Mouse (Mus musculus): ENCODE data around the gene Fam49a.

Gene Fam49a

DNA sequence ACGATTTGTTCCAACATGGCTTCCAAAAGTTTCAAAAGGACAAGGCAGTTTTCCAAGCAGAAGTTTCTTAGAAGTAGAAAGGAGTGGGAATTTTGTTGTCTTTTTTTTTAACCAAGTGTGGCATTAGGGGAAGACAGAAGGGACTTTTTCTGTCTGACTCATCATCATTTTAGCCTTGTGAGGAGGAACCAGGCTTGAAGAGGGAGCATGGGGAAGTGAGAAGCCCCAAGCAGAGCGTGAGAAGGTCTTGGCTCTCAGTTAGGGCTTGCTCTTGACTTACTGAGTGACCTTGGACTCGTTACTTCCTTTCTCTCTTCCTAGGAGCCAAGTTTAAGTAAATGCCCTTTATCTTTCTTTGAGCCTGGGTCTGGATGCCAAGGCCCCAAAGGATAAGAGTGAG lies 8.6 kb downstream of the Fam49a start:
- no peak for DNase-seq (ENCODE audit: low spot score)

DNA sequence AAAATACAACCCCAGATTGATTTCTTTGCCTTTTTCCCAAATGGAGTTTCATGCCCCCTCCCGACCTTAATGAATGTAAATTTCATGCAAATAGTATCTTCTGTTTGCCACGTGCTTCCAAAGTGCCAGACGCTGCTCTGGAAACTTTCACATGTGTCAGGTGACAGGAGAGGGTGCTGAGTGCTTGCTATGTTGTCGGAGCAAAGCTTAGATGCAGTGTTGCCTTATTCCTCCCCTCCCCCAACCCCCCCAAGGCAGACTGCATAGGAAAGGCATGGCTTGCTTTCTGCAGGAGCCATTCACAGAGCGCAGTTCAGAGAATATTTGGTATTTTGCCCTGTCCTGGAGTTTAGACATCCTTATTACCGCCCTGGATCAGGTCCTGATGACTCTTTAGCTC lies 12.2 kb downstream of the Fam49a start:
- DNase-seq (ENCODE audit: low spot score), result no peak

DNA sequence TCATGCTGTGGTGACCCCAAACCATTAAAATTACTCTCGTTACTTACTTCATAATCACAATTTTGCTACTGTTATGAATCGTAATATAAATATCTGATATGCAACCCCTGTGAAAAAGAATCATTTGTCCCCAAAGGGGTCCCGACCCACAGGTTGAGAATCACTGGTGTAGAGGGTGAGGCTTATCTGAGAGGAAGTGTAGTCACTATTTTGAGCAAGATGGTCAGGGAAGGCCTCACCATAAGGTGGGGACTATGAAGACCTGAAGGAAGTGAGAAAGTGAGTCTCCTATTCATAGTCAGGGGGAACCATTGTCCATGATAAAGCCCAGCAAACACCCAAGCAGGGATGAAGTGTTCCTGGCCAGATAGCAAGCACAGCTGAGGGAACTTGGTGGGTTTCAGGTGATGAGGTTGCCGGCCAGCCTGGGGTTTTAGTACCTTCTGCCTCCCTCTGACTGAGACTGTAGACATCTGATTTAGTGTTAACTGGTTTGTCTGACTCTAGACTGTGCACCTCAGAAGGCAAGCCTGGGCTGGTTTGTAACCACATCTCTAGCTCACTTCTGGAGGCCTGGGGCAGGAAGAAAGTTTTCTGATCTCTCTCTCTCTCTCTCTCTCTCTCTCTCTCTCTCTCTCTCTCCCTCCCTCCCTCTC lies 13.3 kb downstream of the Fam49a start:
- DNase-seq (ENCODE audit: low spot score), result no peak

- no peak for DNase-seq (ENCODE audit: low spot score)
These were observed 16.0 kb downstream of the Fam49a start for GRCm38 (mm10) chr12:12277741-12278463.

GRCm38 (mm10) chr12:12278464-12278872 lies 16.5 kb downstream of the Fam49a start:
- DNase-seq (ENCODE audit: low spot score), result no peak

GRCm38 (mm10) chr12:12283702-12284288 lies 21.9 kb downstream of the Fam49a start:
- DNase-seq (ENCODE audit: low spot score), result no peak

DNA sequence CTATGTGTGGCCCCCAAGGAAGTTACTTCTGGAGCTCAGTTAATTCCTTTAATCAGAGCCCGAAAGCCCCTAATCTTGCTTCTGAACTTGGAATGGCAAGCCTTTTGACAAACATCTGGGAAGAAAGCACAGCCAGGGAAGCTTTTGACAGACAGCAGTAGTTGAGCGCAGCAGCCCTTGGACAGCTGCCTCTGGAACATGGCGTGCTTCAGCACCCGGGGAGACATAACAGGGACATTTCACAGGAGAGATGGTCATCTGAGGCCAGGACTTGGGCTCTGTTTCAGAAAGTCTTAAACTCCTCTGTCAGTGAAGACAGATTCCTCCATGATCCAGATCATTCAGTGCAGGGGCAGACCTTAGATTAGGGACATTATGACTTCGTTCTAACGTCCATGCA lies 22.6 kb downstream of the Fam49a start:
- DNase-seq (ENCODE audit: low spot score), result no peak

DNA sequence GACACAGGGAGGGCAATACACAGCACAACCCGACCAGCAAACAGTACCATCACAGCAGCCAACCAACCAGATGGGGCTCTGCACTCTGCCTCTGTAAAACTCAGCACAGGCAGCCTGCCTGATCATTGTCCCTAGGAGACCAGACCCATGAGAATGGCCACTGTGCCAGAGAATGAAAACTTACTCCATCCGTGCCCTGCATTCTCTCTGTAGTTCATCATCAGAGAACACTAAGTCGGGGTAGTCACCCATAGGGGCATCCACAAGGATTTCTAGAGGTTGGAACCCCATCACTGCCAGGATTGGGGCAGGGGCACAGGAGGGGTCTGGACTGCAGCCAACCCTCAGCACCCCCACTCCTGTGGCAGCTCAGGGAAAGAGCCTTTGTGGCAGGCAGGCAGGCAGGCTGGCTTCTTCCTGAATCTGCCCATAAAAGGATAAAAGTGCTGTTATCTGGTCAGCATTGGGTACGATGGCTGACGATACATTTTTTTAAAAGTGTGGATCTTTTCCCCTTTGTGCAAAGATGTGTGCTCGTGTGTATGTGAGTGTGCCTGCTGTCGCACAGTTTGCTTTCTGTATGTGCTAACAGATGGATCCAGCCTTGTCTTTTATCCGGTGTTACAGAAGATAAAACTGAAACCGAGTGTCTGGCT lies 25.3 kb downstream of the Fam49a start:
- peak; percentile 21 for DNase-seq (ENCODE audit: low spot score)

DNA sequence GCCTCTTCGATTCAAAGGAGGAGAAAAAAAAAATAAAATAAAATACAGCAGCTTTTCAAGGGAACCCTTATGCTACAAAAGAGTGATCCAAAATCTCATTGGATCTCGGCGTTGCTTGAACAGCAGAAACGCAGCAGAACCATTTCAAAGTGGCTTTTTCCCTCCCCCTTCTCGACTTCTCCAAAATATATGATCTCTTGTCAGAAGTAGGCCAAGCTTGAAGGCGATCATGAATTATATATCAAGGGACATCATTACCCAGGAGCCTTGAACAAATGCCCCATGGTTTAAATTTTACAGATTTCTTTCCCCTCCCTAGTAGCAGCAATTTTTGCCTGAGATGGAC lies 25.8 kb downstream of the Fam49a start:
- DNase-seq (ENCODE audit: low spot score), result no peak

DNA sequence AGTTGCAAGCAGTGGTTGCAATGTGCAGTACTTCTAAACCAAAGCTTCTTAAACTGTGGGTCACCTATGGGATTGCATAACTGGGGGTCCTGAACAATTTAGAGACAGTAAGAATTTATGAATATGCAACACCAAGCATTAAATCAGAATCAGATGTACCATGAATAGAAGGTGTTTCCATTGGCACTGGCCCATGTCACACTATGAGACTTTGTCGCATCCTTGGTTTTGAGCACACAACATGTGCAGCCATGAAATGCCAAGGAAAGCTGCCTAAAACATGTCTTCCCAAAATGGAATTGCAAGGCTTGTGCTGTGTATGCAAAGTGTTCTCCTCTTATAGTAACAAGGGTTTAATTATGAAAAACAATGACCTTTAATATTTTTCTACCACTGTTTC lies 26.6 kb downstream of the Fam49a start:
- DNase-seq (ENCODE audit: low spot score), result no peak

DNA sequence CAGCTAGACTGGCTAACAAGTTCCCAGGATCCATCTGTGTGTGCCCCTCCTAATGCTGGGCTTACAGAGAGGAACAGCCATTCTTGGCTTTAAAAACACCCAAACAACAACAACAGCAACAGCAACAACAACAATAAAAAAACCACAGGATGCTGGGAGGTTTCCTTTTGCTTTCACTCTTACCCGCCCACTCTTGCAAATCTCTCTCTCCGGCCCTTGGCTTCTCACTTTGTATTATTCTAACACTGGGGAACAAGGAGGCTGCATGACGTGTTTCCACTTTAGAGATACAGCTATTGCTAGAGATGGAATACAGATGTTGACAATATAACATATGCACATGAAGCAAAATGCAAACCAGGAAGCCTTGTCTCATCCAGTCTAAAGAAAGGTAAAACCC lies 27.7 kb downstream of the Fam49a start:
- DNase-seq (ENCODE audit: low spot score), result peak; percentile 41

GRCm38 (mm10) chr12:12292043-12292618 lies 30.2 kb downstream of the Fam49a start:
- no peak for DNase-seq (ENCODE audit: low spot score)

DNA sequence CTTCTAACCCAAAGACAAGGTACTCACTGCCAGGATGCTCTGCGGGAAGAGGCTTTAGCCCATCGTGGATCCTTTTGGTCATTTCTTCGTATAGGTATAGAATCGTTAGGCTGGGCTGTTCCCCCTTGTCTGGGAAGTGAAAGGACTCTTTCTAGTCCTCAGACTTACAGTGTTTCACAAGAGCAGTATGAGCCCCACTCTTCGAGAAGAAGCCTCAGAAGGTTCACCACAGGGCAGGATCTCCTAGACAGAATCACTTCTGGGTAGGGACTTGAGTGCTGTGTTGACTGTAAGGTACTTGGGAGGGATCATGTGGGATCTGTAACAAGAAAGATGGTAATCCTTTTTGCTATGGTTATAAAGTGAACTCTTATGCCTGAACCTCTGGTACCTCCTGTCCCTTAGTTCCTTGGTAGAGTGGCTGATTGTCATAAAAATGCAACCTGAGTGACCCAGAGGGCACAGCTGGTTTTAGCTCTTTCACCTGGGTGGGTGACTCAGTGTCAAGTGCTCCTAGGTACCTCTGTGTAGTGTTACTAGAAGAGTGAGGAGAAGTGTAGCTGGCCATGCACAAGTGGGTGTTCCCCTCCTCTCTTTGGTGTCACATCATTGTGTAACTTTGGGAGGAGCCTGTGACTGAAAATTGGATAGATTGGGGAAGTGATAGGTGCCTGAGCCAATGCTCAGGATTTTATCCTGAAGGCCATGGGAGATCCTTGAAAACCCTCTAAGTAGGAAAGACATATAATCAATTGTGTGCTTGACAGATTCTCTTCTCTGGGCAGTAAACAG lies 32.6 kb downstream of the Fam49a start:
- DNase-seq (ENCODE audit: low spot score), result no peak

GRCm38 (mm10) chr12:12298451-12298850 lies 36.5 kb downstream of the Fam49a start:
- no peak for DNase-seq (ENCODE audit: low spot score)

DNA sequence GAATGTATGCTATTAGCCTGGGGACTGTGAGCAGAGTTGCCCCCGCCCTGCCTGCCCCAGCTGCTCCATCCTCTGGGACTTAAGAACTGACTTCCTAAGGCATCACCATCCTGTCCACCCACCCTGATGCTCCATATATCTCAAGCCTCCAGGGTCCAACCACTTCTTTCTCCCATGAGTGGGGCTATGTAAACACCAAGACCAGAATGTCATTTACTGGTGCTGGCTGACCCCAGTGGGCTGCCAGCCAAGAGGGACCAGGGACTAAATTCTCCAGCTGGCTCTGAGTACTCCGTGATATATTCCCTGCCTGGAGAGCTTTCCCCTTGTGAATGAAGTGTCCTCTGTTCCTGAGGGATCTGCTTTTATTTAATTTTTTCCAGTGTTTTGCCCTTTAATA lies 37.4 kb downstream of the Fam49a start:
- DNase-seq (ENCODE audit: low spot score), result no peak

DNA sequence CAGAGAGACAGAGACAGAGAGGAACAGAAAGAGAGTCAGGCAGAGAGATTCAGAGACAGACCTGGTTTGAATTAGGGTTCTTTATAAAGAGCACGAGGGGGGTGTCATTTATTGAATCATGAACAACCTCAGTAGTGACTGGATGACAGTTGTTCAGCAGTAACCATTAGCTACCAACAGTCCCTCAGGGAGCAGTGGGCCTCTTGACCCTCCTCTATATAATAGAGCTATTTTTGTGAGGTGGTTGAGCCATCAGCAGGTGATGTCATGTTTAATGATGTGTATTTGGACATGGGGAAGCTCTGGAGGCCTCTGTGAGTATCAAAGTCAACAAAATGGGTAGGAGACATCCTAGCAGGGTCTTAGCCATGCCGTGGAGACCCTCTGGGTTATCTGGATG lies 39.2 kb downstream of the Fam49a start:
- DNase-seq (ENCODE audit: low spot score), result no peak

DNA sequence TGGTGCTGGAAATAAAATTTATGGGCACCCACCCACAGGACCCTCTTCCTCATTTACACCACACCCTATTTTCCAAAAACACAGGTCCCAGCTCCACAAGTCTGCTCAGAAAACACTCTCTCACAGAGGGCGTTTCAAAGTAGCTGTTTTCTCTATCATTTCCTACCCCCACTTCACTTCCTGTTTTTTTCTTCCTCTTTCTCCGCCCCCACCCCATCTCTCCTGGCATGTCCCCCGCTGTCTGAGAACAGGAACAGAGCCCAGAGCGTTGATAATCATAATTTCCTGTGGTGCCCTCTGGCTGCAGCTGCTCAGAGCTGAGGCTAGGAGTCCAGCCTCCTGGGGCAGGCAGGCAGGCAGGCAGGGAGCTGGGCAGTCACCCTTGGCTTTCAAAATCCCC lies 39.9 kb downstream of the Fam49a start:
- peak; percentile 66 for DNase-seq (ENCODE audit: low spot score)

DNA sequence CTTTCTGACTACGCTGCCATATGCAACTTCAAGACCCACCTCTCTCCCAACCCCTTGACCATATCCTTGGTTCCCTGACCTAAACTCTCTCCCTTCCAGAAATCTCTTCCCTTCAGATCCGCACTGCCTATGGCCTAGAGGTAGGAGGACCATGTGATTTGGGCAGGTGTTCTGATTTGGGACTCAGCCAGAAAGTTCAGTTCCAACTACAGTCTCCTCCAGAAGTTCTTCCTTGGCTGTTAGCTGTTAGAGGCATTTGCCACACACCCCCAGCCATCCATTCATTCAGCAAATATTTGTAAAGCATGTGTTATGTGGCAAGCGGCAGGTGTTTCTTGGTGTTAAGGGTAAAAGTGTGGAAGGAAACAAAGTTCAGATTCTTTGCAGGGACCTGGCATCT lies 44.3 kb downstream of the Fam49a start:
- no peak for DNase-seq (ENCODE audit: low spot score)

- DNase-seq (ENCODE audit: low spot score), result no peak
These were observed 44.9 kb downstream of the Fam49a start for GRCm38 (mm10) chr12:12306814-12307213.

DNA sequence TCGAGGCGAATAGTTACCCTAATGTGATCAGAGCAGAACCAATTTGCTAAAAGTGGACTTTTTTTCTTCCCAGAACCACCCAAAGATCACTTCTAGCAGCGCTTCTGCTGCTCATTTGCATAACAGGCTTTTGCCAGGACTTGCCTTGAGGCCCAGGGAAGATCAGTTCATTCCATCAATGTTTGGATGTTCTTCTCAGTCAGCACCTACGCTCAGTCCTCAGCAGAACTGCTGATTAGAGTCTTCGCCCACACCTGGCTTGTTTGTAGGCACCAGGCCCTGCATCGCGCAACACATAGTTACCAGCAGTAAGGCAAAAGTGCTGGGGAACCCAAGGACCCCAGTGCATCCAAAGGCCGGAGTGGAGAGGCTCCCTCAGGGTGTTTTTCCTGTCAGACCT lies 45.3 kb downstream of the Fam49a start:
- no peak for DNase-seq (ENCODE audit: low spot score)

DNA sequence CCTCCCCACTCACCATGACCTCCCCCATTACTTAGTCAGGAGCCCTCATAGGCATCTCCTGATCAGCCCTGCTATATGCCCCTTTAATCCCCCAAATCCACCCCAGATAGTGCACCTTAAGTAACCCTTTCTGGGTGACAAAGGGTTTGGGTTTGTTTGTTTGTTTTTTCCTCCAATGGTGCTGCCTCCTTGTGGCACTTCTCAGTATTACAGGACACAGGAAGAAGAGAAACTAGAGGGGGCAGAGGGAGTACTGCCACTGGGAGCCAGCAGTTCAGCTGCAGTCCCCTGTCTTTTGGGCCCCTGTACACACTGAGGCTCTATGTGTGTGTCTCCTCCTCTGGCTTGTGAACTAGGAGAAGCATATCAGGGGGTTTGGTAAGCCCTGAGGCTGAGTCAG lies 51.5 kb downstream of the Fam49a start:
- peak; percentile 29 for DNase-seq (ENCODE audit: low spot score)

- DNase-seq (ENCODE audit: low spot score), result no peak
These were observed 52.0 kb downstream of the Fam49a start for GRCm38 (mm10) chr12:12313919-12314318.
